Mouse (Mus musculus) left cerebral cortex, adult 2 months (tissue): Measurements from ENCODE around the gene Npas4. TPM values are rescaled to one million over a fixed set of nuclear protein-coding genes. Genes with fewer than 3 reads are reported as not detected.
"Not testable (repeated sequence)": the region's sequence is repeated elsewhere in the genome, so short reads cannot be mapped to it uniquely, and the experiment has no call there.

ENCODE experiments used
- DNase-seq, 2 experiments: peaks; one replicate each; pipeline ENCODE4 v3.0.0; 2021 to 2022; ENCODE audit warnings: low spot score in 2 of 2, mixed read lengths in 1 of 2; ENCODE audit errors: extremely low spot score in 1 of 2
- H3K27ac ChIP-seq: fragments of 200-600 bp; 2 replicates; pipeline ENCODE4 v1.8.1; 2022
- H3K4me3 ChIP-seq: fragments of 200-600 bp; 2 replicates; pipeline ENCODE4 v1.8.1; 2022
- CTCF ChIP-seq: fragments of 200-600 bp; IDR thresholded peaks from 2 replicates; pipeline ENCODE4 v1.8.1; 2022; ENCODE audit warnings: antibody characterized with exemption, mild to moderate bottlenecking, moderate library complexity
- intact Hi-C: fragments of 180-260 bp; cut with DNase I; formaldehyde crosslinking; loops from one replicate; pipeline ENCODE4 v1.15.1; 2025
- total RNA-seq, 2 experiments: library from RNA; stranded (reverse); gene quantifications; 2 replicates each; pipeline ENCODE4 v1.2.3; 2021

Npas4 gene
- total RNA-seq, 2 experiments from 2014 or later: 21.7 to 33.7 TPM

DNA sequence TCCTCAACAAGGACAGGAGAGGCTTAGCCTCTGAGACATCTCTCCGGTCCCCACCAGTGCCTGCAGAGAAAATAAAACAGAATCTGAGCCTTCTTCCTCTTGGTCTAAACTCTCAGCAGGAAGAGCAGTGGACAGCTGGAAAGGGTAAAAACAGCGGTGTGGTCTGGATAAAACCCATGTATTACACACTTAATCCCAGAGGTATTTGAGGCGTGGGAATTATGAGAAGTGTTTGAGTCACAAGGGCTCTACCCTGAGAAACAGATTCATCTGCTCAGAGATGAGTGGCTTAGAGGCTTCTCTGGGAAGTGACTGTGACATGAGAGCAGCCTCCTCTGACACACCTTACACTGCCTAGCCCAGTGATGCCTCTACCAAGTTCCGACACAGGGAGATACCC lies 27.5 kb upstream of the Npas4 start:
- TF ChIP-seq CTCF: no peak
- Histone ChIP-seq H3K27ac (no peak overlapping the region), H3K4me3 (no peak overlapping the region)
- intact Hi-C loops: loop anchor here (5.0 kb wide), 1 partner anchor 35 kb away; no protein-coding TSS in a partner anchor
- DNase-seq: no peak

- no peak overlapping the region for H3K27ac ChIP-seq
- peak; percentile 90 for TF ChIP-seq CTCF
- intact Hi-C loops: loop anchor here (5.0 kb wide), 1 partner anchor 34 kb away; no protein-coding TSS in a partner anchor
- DNase-seq: peak; percentile 57 to 65
- H3K4me3 ChIP-seq: no peak overlapping the region
These were observed 26.7 kb upstream of the Npas4 start for GRCm38 (mm10) chr19:5016782-5017181.

GRCm38 (mm10) chr19:5016221-5016742 lies 26.2 kb upstream of the Npas4 start:
- no peak for DNase-seq
- H3K27ac ChIP-seq: no peak overlapping the region
- no peak overlapping the region for H3K4me3 ChIP-seq
- TF ChIP-seq CTCF: no peak
- intact Hi-C loops: loop anchor here (5.0 kb wide), 1 partner anchor 34 kb away; no protein-coding TSS in a partner anchor

DNA sequence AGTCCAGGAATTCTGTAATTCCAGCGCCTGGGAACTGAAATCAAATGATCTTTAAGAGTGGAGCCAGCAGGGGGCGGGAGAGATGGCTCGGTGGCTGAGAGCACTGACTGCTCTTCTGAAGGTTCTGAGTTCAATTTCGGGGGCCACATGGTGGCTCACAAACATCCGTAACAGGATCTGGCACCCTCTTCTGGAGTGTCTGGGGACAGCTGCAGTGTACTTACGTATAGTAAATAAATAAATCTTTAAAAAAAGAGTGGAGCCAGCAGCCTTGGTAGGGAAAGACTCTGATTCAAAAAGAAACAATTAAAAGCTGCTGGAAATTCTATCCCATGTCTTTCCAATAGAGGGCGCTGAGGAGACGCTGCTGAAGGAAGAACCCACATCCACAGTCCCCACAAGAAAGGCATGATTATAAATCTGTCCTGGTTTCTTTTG lies 24.9 kb upstream of the Npas4 start:
- no peak overlapping the region for H3K4me3 ChIP-seq
- TF ChIP-seq CTCF: peak; percentile 74
- intact Hi-C loops: loop anchor here (5.0 kb wide), 1 partner anchor 33 kb away; no protein-coding TSS in a partner anchor
- no peak overlapping the region for H3K27ac ChIP-seq
- no peak for DNase-seq

DNA sequence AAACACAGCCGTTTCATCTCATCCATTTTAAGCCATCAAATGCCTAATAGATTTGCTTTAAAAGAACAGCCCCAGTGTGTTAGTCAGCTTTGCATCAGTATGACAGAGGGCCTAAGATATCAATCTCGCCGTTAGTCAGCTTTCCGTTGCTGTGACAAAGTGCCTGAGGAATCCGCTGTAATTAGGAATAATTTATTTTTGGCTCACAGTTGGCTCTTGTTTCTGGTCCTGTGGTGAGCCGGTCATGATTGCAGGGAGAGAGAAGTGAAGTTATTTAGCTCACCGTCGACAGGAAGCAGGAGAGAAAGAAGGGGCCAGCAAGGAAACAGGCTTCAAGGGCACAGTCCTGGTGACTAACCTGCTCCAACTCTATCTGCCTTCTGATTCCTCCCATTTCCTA lies 23.0 kb upstream of the Npas4 start:
- no peak for DNase-seq
- intact Hi-C loops: no loop called here
- Histone ChIP-seq H3K27ac (no peak overlapping the region), H3K4me3 (no peak overlapping the region)
- no peak for TF ChIP-seq CTCF

GRCm38 (mm10) chr19:5004925-5005324 lies 14.8 kb upstream of the Npas4 start:
- intact Hi-C loops: no loop called here
- H3K27ac ChIP-seq: no peak overlapping the region
- DNase-seq: no peak
- H3K4me3 ChIP-seq: no peak overlapping the region
- no peak for TF ChIP-seq CTCF

DNA sequence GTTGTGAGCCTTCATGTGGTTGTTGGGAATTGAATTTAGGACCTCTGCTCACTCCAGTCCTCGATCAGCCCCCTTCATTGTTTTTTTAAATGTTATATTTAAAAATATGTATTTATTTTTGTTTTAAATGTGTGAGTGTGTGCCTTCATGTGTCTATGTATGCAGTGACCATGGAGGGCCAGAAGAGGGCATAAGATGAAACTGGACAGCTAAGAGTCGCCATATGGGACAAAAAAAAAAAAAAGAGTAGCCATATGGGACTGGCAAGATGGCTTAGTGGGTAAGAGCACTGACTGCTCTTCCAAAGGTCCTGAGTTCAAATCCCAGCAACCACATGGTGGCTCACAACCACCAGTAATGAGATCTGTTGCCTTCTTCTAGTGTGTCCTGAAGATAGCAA lies 13.5 kb upstream of the Npas4 start:
- DNase-seq, intact Hi-C loops, H3K4me3 ChIP-seq, H3K27ac ChIP-seq: not testable (repeated sequence)

GRCm38 (mm10) chr19:5001666-5002406 lies 11.7 kb upstream of the Npas4 start:
- Histone ChIP-seq H3K27ac (peak overlapping the region; percentile 90), H3K4me3 (peak overlapping the region; percentile 26)
- DNase-seq: peak; percentile 90 to 94
- TF ChIP-seq CTCF: peak; percentile 86
- intact Hi-C loops: loop anchor here (1.0 kb wide), 3 partner anchors 13 to 40 kb away; partner anchors contain the start of gene Mrpl11

DNA sequence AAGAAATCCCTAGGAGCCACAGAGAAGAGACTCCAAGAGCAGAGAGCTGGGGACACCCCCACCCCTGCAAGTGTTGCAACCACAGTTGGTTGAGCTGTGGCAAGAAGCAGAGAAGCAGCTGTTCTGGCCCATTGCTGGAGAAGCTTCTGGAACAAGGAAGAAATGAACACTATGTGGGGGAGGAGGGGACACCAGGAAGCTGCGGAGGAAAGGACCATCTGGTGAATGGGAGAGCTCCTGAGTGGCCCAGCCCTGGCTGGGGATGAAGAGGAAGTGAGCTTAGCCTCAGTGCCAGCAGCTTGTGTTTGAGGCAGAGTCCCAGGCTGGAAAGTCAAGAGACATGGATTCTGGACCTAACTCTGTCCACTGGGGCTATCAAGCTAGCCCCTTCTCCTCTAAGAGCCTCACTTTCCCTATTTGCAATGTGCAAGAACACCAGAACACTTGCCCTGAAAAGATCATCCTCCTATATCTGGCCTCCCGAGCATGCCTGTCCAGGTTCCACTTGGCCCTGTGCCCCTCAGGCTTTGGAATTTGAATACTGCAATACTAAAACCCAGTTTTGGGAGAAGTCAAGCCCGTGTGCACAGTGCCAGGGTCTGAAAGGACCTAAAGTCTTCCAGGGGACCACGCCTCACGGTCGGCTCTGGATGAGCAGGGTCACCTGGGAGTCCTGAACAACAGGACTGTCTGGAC lies 9.5 kb upstream of the Npas4 start:
- intact Hi-C loops: no loop called here
- peak in 1 of 2 experiments; percentile 60 for DNase-seq
- no peak for TF ChIP-seq CTCF

GRCm38 (mm10) chr19:4994043-4994442 lies 3.9 kb upstream of the Npas4 start:
- peak; percentile 80 to 86 for DNase-seq
- intact Hi-C loops: no loop called here
- no peak overlapping the region for H3K4me3 ChIP-seq
- peak overlapping the region; percentile 92 for H3K27ac ChIP-seq
- no peak for TF ChIP-seq CTCF

More for the DNA sequence above, 9.5 kb upstream of the Npas4 start:
- Histone ChIP-seq H3K27ac (peak overlapping the region; percentile 63), H3K4me3 (no peak overlapping the region)

DNA sequence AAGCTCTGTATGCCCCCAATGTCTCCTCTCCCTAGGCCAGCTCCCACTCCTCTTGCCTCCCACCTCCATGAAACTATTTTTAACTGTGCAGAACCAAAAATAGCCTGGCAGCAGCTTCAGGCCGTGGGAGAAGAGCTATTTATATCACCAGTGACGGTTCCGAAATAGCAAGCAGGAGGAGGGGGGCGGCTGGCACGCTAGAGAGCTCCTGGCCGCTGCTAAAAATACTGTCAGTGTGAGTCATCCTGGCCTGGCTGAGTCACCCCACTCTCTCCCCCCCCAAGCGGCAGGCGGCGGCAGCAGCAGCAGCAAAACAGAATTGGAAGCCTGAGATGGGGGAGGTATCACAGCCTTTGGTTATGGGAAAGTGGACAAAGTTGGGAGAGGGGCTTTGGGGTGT lies 2.8 kb upstream of the Npas4 start:
- no peak for TF ChIP-seq CTCF
- intact Hi-C loops: no loop called here
- Histone ChIP-seq H3K27ac (peak overlapping the region; percentile 90), H3K4me3 (no peak overlapping the region)
- peak; percentile 87 for DNase-seq

GRCm38 (mm10) chr19:4992371-4992770 lies 2.3 kb upstream of the Npas4 start:
- TF ChIP-seq CTCF: no peak
- no peak overlapping the region for H3K4me3 ChIP-seq
- H3K27ac ChIP-seq: peak overlapping the region; percentile 90
- no peak for DNase-seq
- intact Hi-C loops: no loop called here
